Mouse (Mus musculus) forebrain, embryonic 16.5 days (tissue): ENCODE results near the gene Pced1b. TPM values are rescaled to one million over a fixed set of nuclear protein-coding genes. Genes with fewer than 3 reads are reported as not detected.

Experiments used
- ATAC-seq: fragments of 200-750 bp; cut with Nextera tagmentation; 2 replicates; pipeline ENCODE4 v1.8.0; 2017; ENCODE audit warnings: mild to moderate bottlenecking, moderate library complexity
- H3K27ac ChIP-seq: fragments of 300-500 bp; sonication (generic); 2 replicates; pipeline ENCODE4 v1.5.1; 2014; ENCODE audit warnings: low read length, control low read depth
- H3K27me3 ChIP-seq: fragments of 300-500 bp; sonication (generic); replicated peaks from 2 replicates; pipeline ENCODE4 v1.6.1; 2014; ENCODE audit warnings: low read length; ENCODE audit not compliant: control insufficient read depth, insufficient read depth
- H3K36me3 ChIP-seq: fragments of 300-500 bp; sonication (generic); 2 replicates; pipeline ENCODE4 v1.6.1; 2014; ENCODE audit not compliant: control insufficient read depth, insufficient read depth
- H3K4me1 ChIP-seq: fragments of 300-500 bp; sonication (generic); replicated peaks from 2 replicates; pipeline ENCODE4 v1.6.1; 2014; ENCODE audit warnings: low read length; ENCODE audit not compliant: control insufficient read depth, insufficient read depth
- H3K4me2 ChIP-seq: fragments of 300-500 bp; sonication (generic); 2 replicates; pipeline ENCODE4 v1.6.1; 2014; ENCODE audit warnings: mild to moderate bottlenecking, low read length, control low read depth
- H3K4me3 ChIP-seq: fragments of 300-500 bp; sonication (generic); replicated peaks from 2 replicates; pipeline ENCODE4 v1.5.1; 2014; ENCODE audit warnings: mild to moderate bottlenecking, low read length, control low read depth
- H3K9ac ChIP-seq: fragments of 300-500 bp; sonication (generic); replicated peaks from 2 replicates; pipeline ENCODE4 v1.6.1; 2014; ENCODE audit warnings: low read depth, low read length, control low read depth
- H3K9me3 ChIP-seq: fragments of 300-500 bp; sonication (generic); 2 replicates; pipeline ENCODE4 v1.6.1; 2016; ENCODE audit warnings: low read length; ENCODE audit not compliant: control insufficient read depth
- WGBS: fragments of 180-500 bp; shearing (Covaris S2); extraction: QIAGEN DNeasy Blood & Tissue Kit; methylation state at CpG from one replicate; pipeline ENCODE4 v1.1.7; 2014; 5-methylcytosine and 5-hydroxymethylcytosine counted together
- polyA plus RNA-seq: library from polyadenylated mRNA; unstranded; fragments of >200 nt; fragmentation: Nextera tagmentation; extraction: Ambion mirVana; gene quantifications from 2 replicates; pipeline ENCODE4 v1.2.1, GENCODE M21; 2015

The Pced1b gene
- polyA plus RNA-seq, 1 experiment from 2014 or later, result 4.3 TPM

GRCm38 (mm10) chr15:97290351-97290750 is 43.4 kb downstream of the Pced1b start:
- ATAC-seq, result no peak
- Histone ChIP-seq H3K36me3 (no peaks in the 10 kb centered on the region), H3K4me3 (no peak overlapping the region), H3K9ac (no peak overlapping the region), H3K4me2 (no peak overlapping the region), H3K27ac (no peak overlapping the region), H3K27me3 (no peaks in the 10 kb centered on the region), H3K9me3 (no peaks in the 10 kb centered on the region; the same call in 1 of the 2 replicates), H3K4me1 (no peaks in the 10 kb centered on the region)
- WGBS, result 95% methylated on average over 6 of the region's 6 CpGs

DNA sequence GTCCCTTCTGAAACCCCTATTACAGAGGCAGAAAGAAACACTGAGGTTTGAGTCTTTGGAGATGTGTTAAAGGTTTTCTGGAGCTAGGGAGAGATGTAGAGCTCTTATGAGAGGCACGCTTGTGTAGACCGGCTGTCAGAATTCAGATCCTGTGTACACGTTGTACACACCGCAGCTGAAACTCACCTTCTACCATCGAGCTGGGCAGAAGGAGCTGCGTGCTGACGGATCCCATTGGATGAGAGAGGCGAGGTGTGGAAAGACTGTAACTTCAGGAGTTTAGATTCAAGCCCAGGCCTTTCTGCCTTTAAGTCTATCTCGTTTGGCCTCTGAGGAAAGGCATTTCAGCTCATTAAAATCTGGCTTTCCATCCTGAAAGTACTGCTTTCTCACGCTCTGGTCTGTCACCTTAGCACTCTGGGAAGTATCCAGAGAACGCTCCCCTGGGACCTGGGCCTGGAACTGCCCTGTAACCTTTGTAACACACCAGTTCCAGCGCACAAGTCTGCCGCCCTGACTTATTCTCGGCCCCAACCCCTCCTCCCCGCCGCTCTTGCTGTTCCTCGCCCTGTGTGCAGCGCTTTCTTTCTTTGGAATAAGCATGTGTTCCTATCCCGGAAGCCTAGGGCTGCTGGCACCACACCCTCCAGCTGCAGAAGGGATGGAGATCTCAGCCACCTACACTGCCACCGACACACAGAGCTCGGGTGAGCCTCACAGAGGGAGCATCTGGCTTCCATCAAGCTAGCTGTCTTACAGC is 44.6 kb downstream of the Pced1b start:
- H3K36me3 ChIP-seq, result no peaks in the 10 kb centered on the region
- no peak overlapping the region for H3K27ac ChIP-seq
- H3K4me3 ChIP-seq, result no peak overlapping the region
- no peak for ATAC-seq
- H3K4me1 ChIP-seq, result no peaks in the 10 kb centered on the region
- WGBS, result 87% methylated on average over 21 of the region's 21 CpGs
- no peak overlapping the region for H3K9ac ChIP-seq
- H3K27me3 ChIP-seq, result no peaks in the 10 kb centered on the region
- no peak overlapping the region for H3K4me2 ChIP-seq
- no peaks in the 10 kb centered on the region; the same call in 1 of the 2 replicates for H3K9me3 ChIP-seq

DNA sequence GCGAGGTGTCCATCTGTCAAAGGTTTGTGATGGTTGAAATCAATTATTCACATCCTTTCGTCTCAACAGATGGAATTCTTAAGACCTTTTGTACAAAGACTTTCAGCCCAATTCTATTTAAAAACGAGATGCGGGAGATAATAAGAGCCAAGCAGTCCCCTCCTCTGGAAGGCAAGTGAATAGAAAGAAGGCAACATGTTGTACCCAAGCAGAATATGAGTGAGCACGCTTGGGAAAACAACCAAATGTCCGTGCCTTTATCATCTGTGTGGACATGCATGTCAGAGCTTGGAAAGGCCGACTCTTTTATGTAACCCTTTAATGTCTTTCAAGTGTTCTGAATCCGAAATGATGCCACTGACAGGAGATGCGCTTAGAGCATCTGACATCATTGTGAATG is 61.0 kb downstream of the Pced1b start:
- H3K4me3 ChIP-seq, result no peak overlapping the region
- H3K27me3 ChIP-seq, result no peaks in the 10 kb centered on the region
- H3K4me1 ChIP-seq, result no peaks in the 10 kb centered on the region
- H3K9ac ChIP-seq, result no peak overlapping the region
- no peaks in the 10 kb centered on the region for H3K9me3 ChIP-seq
- H3K36me3 ChIP-seq, result no peaks in the 10 kb centered on the region
- H3K4me2 ChIP-seq, result no peak overlapping the region
- no peak overlapping the region for H3K27ac ChIP-seq
- no peak for ATAC-seq
- WGBS, result 47% methylated on average over 9 of the region's 9 CpGs

- Histone ChIP-seq H3K4me2 (no peak overlapping the region), H3K27me3 (no peaks in the 10 kb centered on the region), H3K27ac (no peak overlapping the region), H3K9me3 (no peaks in the 10 kb centered on the region), H3K4me1 (no peaks in the 10 kb centered on the region), H3K36me3 (no peaks in the 10 kb centered on the region), H3K9ac (no peak overlapping the region), H3K4me3 (no peak overlapping the region)
- 95% methylated on average over 2 of the region's 2 CpGs for WGBS
- ATAC-seq, result no peak
Measured at GRCm38 (mm10) chr15:97309533-97309932, 62.6 kb downstream of the Pced1b start.

GRCm38 (mm10) chr15:97310251-97310650 is 63.3 kb downstream of the Pced1b start:
- no peaks in the 10 kb centered on the region for H3K27me3 ChIP-seq
- WGBS, result 85% methylated on average over 9 of the region's 9 CpGs
- H3K4me2 ChIP-seq, result no peak overlapping the region
- H3K9ac ChIP-seq, result no peak overlapping the region
- no peak overlapping the region for H3K27ac ChIP-seq
- no peak overlapping the region for H3K4me3 ChIP-seq
- no peaks in the 10 kb centered on the region for H3K36me3 ChIP-seq
- no peak for ATAC-seq
- H3K4me1 ChIP-seq, result no peaks in the 10 kb centered on the region
- H3K9me3 ChIP-seq, result no peaks in the 10 kb centered on the region

DNA sequence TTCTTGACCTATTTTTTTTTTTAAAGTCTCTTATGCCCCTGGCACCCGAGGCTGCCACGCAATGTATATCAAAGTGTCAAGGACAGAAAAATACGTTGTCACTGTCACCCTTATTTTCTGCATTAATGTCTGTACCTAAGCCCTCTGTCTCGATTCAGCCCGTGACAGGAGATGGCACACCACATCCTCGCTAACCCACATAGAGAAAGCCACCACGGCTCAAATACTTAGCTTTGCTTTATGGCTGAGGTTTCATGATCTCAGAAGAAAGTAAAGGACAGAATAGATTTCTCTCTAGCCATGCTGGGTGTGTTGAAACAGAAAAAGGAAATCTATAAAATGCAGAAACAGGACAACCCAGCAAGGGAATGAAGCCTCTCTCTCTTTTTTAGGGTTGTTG is 64.3 kb downstream of the Pced1b start:
- Histone ChIP-seq H3K4me3 (no peak overlapping the region), H3K9me3 (no peaks in the 10 kb centered on the region), H3K4me2 (no peak overlapping the region), H3K36me3 (no peaks in the 10 kb centered on the region), H3K4me1 (no peaks in the 10 kb centered on the region), H3K27ac (no peak overlapping the region), H3K9ac (no peak overlapping the region), H3K27me3 (no peaks in the 10 kb centered on the region)
- no peak for ATAC-seq
- 85% methylated on average over 7 of the region's 7 CpGs for WGBS

- no peak for ATAC-seq
- Histone ChIP-seq H3K9me3 (no peaks in the 10 kb centered on the region), H3K9ac (no peak overlapping the region), H3K27ac (no peak overlapping the region), H3K4me1 (no peaks in the 10 kb centered on the region), H3K36me3 (no peaks in the 10 kb centered on the region), H3K4me2 (no peak overlapping the region), H3K27me3 (no peaks in the 10 kb centered on the region), H3K4me3 (no peak overlapping the region)
- 93% methylated on average over 8 of the region's 8 CpGs for WGBS
Measured at GRCm38 (mm10) chr15:97311937-97312336, 65.0 kb downstream of the Pced1b start.

DNA sequence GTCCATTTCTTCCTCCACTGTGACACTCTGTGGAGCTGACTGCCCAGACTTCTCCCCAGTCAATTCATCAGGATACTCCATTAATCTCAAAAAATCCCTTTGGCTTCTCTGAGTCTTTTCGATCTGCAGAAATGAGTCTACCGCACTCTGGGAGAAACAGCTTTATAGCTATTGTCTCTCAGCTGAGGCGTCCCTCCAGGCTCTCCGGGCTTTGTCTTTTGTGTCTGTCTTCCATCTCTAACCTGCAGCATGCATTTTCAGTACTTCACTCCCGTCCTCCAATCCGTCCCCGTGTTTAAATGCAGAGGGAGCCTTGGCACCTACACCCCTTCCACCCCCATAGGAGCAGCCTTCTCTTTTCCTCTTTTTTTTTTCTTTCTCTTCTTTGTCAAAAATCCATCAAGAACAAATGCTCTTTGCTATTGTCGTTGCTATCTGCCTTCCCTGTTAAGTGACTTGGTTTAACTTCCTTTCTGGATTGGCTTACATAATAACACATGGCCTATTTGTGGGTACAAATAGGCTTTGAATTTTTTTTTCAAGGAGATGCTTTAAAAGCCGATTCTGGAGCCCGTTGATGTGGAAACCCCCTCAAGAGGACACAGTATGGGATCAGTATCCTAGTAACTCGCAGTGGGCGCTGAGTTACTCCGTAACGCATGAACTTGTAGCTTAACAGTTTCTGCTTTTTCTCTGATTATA is 68.0 kb downstream of the Pced1b start:
- no peak overlapping the region for H3K4me2 ChIP-seq
- H3K27ac ChIP-seq, result no peak overlapping the region

DNA sequence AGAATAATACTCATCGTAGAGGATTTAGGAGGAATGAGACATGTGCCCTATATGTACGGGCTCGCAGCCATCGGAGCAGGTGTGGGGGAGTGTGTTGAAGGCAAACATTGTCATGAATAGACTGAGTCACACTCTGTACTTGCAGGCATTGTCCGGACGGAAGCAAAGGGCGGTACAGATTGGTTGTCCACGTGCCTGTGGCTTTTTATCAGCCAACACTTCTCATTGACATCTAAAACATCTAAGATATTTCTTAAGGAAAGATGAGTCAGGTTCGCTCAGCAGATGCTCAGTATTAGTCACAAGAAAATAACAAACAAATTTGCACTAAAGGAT is 68.5 kb downstream of the Pced1b start:
- no peak for ATAC-seq
- Histone ChIP-seq H3K36me3 (no peaks in the 10 kb centered on the region), H3K4me3 (no peak overlapping the region), H3K27ac (no peak overlapping the region), H3K4me1 (no peaks in the 10 kb centered on the region), H3K27me3 (no peaks in the 10 kb centered on the region), H3K4me2 (no peak overlapping the region), H3K9me3 (no peaks in the 10 kb centered on the region), H3K9ac (no peak overlapping the region)
- WGBS, result 64% methylated on average over 9 of the region's 9 CpGs

More for the DNA sequence above, 68.0 kb downstream of the Pced1b start:
- ATAC-seq, result no peak
- no peak overlapping the region for H3K9ac ChIP-seq
- H3K4me3 ChIP-seq, result no peak overlapping the region
- H3K4me1 ChIP-seq, result no peaks in the 10 kb centered on the region
- H3K27me3 ChIP-seq, result no peaks in the 10 kb centered on the region
- 42% methylated on average over 14 of the region's 14 CpGs for WGBS
- H3K9me3 ChIP-seq, result no peaks in the 10 kb centered on the region
- H3K36me3 ChIP-seq, result no peaks in the 10 kb centered on the region
